Mouse (Mus musculus): ENCODE data around the gene Ccdc97.

- TF ChIP-seq CTCF (IDR thresholded peaks at IDR 0.05; ENCODE audit: low read depth) (no peak), EP300 (IDR thresholded peaks at IDR 0.05; ENCODE audit: low read depth) (no peak)
Measured at GRCm38 (mm10) chr7:25729396-25729795, 10.5 kb upstream of the Ccdc97 start.
